Mouse (Mus musculus) embryo, embryonic 10 days (tissue): Measurements from ENCODE around the gene Gng8.

Experiments used
- DNase-seq: peaks from one replicate; pipeline ENCODE4 v3.0.0-alpha.2; 2015; ENCODE audit warnings: low spot score

Gng8 gene

DNA sequence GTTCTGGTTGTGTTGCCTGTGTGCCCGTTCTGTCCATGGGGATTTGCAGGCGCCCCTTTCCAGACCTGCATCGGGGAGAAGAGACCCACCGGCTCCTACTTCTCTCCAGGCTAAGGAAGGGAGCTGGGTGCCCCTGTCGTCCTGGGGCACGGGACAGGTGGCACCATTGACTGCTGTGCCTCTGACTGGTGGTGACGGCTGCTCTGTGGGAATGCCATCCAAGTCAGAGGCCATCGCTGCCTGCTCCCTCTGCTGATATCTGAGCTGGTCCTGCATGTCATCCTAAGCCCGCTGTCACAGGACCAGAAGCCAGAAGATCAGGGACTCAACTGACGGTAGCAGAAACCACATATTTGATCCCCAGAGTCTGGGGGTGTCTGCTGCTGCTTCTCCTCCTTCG lies 17.3 kb downstream of the Gng8 start:
- DNase-seq = no peak

DNA sequence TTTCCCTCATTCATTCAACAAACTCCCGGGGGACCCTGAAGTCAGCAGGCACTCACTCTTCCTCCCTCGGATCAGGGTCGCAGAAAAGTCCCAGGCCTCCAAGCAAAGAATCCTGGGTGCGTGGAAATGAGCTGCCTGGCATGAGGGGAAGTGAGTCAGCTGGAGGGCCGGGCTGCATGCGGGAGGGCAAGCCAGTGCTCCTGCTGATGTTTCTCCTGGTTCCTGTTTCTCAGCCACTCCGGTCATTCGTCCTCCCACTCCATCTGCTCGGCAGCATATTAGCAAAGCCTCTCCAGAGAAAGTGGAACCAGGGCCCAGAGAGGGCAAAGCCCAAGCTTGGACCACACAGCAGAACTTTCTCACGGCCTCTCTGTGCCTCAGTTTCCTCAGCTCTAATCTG lies 18.3 kb downstream of the Gng8 start:
- DNase-seq = no peak

DNA sequence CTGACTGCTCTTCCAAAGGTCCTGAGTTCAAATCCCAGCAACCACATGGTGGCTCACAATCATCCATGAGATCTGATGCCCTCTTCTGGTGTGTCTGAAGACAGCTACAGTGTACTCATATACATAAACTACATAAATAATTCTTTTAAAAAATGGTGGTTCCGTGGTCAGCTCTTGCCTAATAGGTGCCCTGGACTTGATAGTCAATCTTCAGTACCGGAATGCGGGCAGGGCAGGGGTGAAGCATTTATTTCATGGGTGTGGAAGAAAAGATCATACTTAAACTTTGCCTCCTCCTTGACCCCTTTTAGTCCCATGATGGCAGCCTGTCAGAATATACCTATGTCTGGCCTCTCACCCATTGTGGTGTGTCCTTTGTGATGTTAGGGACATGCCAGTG lies 20.3 kb downstream of the Gng8 start:
- DNase-seq = no peak

DNA sequence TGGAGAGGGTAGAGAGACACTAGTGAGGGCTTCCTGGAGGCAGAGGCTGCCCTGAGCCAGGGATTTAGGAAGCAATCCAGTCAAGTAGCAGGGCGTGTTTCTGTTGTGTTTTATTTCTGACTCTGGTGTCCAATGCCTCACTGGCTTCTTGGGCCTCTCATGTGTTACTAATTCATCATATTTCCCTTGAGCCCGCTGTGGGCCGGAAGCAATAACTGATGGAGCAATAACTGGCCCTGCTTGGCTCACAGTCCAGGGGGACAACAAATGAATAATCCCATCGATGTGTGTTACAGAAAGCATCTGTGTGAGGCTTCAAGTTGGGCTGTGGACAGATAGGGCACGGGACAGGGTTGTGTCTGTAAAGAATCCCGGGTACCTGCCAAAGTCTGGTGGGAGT lies 20.8 kb downstream of the Gng8 start:
- no peak for DNase-seq

DNA sequence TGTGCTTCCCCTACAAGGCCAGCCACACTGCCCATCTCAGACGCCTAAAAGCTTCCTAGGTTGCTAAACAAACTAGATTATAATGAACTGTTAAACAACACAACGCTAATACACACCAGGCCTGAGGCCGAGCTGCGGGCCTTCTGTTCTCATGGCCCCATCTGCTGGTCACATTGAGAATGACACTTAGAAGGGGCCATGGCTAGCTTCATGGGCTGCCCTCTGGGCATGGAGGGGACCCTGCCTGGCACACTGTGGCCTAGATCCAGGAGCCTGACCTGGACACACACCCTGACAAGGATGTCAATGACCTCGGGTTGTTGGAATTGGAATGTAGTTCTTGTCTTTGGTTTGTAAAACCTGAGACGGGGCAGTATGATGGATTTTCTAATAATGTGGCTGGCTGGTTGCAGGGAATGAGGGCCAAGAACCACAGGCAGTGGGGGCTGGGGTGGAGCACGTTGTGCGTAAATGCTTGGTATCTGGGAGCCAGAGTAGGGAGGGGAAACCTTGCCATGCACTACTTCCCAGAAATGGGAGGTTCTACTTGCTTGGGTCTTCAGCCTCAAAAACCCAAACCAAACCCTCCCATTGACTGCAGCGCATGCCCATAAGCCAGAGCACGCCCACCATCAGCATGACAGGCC lies 22.3 kb downstream of the Gng8 start:
- DNase-seq = peak; percentile 80

DNA sequence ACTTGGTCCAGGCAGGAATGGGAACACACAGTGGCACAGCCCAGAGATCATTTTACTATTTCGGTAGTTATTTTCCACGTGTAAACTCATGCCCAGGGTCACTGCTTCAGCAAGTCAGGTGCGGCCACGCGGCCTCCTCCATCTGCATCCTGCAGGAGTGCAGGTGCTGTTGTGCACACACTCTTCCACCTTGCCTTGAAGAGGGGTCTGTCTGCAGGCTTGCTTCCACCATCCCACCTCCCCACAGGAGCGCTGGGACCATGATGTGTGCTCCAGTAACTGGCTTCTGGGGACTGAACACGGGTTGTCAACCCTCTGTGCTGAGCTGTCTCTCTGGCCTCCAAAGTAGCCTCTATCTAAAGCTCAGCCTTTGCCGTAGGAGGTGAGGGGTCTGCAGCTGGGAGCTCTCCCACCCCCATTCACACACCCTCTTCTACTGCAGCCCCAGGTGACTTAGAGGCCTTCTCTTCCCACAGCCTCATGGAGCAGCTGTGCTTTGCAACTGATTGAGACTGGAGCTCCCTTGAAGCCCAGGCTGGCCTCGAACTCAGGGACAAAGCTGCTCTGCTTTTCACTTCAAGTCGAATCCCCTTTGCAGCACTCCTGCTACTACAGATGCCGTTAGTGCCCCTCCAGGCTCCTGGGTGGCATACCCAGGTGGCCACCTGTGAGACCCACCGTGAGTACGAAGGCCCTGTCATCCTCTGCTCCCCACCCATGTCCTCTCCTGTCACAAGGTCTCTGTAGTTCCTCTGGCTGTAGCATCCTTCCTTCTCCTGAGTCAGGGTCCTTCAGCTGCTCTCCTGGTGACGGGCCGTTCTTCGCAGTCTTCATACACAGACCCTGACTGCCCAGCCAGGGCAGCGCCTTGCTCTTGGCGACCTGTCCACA lies 23.1 kb downstream of the Gng8 start:
- DNase-seq = no peak

DNA sequence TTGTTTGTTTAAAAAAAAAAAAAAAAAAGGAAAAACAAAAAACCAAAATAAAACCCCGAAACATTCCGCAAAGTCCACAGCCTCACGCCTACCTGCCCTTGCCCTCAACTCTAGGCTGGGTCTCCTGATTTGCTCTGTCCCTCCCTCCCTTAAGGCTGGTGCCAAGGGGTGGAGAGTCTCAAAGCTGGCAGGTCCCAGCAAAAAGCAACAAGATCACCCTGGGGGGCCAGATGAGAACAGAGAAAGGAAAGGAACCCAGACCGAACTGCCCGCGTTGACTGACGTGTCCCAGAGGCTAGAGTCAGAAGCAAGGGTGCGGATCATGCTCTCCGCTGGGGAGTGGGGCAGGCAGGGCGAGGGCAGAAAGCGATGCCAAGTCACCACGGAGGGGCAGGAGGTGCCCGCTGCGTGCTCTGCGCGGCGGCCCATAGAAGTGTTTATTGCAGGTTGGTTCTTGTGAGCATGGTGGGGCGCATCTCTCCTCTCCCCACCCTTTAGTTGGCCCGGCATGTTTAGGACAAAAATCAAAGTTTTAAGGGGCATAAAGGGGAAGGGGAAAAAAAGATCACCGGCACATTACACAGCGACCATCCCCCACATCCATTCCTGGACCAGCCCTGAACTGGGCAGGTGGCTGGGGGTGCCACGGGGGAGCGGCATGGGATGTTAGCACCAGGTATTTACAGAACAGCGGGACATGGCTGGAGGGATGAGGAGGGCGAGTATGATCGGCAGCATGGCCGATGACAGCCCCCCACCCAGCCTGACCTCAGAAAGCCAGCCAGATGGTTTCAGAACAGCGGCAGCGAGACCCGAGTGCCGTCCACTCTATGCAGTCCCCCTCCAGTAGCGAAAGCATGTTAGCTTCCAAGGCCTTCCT lies 24.1 kb downstream of the Gng8 start:
- no peak for DNase-seq

DNA sequence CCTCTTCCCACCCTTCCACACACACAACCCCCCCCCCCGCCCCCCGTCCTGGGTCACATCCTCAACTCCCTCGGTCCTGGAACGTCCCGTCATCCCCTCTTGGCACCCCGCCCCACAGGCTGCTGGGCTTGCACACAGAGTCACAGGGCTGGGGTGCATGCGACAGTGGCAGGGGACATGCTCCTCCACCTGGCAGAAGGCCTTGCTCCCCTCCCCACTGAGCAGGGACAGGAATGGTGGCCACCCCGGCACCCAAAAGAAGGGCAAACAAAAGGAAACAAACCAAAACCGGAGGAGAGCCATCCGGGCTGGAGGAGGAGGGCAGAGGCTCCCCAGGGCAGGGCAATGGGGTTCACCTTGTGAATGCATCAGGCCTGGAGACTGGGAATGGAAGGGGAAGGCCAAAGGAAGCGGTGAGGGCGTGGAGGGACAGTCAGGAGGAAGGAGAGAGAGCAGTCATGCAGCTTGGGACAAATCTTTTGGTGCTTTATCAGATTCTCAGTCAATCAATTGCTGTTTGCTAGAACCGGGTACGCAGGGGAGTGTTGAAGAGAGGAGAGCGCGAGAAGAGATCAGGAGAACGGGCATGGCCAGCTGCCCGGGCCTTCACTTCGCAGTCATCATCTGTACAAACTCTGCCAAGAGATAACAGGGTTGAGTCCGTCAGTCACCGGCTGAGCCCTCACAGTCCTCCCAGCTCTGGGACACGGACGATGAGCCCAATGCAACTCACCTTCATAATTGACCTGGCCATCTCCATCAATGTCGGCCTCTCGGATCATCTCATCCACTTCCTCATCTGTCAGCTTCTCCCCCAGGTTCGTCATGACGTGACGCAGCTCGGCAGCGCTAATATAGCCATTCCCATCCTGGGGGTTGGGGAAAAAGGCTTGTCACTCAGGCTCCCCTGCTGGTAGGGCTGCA lies 25.0 kb downstream of the Gng8 start:
- no peak for DNase-seq

DNA sequence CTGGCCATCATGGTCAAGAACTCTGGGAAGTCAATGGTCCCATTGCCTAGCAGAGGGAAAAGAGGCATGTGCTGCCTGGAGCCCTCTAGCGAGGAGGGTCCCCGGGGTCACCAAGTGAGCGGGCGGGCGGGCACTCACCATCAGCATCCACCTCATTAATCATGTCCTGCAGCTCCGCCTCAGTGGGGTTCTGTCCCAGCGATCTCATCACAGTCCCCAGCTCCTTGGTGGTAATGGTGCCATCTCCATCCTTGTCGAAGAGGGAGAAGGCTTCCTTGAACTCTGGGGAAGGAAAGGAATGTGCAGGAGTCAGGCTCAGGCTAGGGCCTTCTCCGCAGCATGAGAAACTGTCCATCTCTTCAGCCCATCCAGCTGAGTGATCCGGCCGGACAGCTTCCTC lies 25.9 kb downstream of the Gng8 start:
- no peak for DNase-seq

DNA sequence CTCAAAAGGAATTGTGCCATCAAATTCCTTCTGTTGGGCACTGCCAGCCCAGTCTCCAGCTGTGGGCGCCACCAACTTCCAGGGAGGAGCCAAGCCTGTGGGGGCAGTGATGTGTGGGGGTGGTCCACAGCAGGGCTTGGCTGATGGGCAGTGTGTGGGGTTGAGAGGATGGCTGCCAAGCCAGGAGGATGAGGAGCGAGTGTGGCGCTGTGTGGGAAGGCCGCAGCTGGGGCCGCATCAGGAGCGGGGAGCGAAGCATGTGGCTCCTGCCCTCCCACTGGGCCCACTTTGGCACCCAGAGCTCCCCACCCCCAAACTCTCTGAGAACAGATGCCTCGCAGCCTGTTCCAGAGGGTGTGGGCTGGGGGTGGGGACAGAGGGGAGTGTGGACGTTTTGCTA lies 26.4 kb downstream of the Gng8 start:
- no peak for DNase-seq

DNA sequence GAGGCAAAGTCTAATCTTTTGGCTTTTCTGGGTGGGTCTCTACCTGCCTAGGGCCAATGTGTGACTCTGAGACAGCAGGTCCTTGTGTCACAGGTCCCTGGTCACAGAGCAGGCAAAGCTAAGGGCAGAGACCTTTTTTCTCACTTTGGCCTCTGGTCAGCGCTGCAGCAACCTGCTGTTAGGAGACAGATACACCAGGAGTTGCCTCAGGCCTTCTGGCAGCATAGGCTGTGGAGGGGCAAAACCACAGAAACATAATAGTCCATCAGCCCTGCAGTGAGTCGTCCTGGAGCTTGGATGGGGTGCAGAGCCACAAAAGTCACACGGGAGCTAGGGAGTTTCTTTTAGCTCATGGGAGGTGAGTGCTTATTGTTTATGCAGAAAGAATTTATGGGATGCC lies 27.1 kb downstream of the Gng8 start:
- no peak for DNase-seq

DNA sequence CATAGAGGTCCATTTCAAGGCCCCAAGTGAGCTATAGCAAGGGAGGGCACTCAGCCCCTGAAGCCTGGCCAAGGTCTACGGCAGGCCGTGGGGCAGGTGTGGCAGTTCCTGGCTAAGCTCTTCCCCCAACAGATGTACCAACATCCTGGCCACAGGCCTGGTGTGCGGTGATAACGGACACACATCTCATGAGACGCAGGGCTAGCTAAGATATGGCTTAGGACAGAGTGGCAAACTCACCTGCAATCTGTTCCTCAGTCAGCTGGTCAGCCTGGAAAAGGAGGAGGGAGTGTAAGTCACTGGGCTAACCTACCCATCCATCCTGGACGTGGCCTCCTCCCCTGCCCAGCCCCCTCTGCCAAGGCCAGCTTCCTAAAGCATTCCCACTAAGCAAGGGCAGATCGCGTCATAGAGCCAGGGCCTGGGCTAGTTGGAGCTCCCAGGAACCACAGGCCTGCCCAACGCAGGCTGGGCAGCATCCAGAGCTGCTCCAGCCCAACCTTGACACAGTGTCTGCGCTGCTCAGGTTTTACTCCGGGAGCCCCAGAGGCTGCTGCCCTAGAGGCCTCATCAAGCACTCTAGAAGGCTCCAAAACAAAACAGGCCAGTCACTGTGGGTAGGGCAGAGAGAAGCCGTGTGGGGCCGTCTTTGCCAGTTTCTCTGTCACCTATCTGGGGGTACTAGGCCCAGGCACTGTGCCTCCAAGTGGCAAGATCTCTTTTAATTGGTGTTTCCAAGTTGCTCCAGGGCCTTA lies 28.0 kb downstream of the Gng8 start:
- no peak for DNase-seq

DNA sequence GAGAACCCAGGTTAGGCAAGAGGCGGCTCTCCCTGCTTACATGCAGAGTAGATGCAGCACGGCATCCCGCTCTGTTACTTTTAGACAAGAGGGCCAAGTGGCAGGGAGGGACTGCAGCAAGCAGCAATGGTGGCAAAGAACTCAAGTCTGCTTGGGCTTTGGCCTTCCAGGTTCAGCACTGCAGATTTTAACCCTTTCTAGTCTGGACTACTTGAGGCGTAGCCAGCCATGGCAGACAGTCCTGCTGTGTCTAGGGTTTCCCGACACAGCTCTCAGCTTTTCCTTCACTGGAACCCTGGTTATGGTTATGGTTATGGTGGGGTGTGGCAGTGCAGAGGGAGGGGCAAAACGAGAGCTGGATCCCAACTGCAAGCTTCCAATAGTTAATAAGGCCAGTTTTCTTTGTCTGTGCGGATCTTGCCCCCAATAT lies 28.6 kb downstream of the Gng8 start:
- DNase-seq = no peak

DNA sequence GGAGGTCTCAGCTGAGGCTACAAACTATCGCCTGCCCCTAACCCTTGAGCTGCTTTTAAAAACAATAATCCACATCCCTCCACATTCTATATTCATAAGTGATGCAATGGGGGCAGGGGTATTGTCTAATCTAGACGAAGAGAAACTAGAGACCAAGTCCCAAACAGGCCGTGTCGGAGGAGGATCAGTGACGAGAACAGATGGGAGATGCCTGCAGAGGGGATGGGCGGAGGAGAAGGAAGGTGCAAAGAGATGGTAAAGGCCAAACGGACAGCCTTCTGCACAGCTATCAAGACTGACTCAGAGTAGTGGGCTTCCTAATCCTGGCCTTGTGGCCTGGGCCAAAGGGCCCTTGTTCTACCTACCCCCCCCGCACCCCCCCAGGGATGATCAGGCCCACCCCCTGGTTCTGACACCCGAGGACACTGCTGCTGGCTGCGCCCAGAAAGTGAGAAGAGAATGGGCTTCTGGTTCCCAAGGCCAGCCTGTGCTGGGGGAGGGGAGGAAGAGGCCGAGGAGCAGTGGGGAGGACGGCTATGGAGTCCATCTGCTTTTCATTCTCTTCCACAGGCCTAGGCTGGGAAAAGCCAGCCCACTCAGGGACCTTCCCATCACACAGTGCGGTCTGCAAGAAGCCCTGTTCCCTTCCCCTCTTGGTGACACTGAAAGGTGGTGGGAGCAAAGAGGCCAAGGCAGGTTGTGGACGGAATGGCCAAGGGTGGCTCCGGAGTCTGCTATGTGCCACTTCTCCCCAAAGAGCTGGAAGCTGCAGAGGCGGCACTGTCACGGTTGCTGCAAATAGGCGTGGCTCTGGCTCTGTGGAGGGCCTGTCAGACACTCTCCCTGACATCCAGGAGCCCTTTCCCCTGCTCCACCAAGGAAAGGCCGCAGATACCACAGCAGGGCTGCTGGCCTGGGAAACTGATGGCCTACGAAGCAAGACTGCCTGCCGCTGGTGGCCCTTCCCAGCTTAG lies 29.5 kb downstream of the Gng8 start:
- DNase-seq = peak; percentile 55

DNA sequence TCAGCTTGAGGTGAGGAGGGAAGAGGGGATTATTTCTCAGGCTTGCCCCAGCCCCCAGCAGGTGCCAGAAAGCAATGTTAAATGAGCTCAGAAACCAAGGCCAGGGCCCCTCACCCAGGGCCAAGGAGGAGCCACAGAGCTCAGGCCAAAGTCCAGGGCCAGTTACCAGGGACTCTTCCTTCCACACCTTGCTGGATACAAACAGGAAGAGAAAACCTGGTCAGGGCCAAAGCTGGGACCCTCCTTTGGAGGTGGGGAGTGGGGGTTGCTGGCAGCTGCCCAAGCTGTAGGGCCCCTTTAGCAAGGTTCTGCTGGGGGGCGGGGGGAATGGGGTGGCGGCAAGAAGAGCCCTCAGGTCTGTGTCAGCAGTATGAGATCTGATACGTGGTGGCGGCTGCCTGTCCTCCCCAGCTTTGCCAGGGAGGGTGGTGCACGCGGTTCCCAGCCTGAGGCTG lies 30.3 kb downstream of the Gng8 start:
- no peak for DNase-seq

DNA sequence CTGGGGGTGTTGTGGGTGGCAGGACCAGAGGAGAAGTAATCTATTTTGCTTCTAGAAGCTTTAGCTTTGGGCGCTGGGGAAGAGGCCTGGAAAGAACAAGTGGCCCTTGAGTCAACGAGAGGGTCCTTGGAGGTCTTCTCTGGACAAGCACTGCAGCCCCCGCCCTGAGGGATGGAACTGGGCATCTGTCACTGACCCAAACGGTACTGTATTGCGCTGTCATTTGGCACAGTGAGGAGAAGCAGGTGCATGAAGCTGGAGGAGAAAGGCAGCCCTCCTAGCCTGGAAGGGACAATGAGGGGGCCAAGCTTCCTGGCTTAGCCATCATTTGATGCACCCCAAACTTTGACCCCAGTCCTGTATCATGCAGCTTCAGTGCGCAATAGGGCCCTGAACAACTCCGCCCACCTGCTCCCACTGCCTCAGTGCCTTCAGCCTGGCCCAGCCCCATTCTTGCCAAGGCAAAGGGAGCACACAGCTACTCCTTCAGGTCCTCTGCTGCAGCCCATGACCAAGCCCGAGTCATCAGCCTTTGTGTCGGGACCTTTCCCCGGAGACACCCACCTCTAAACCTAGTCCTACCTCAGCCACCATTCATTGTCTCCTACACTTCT lies 30.9 kb downstream of the Gng8 start:
- no peak for DNase-seq

DNA sequence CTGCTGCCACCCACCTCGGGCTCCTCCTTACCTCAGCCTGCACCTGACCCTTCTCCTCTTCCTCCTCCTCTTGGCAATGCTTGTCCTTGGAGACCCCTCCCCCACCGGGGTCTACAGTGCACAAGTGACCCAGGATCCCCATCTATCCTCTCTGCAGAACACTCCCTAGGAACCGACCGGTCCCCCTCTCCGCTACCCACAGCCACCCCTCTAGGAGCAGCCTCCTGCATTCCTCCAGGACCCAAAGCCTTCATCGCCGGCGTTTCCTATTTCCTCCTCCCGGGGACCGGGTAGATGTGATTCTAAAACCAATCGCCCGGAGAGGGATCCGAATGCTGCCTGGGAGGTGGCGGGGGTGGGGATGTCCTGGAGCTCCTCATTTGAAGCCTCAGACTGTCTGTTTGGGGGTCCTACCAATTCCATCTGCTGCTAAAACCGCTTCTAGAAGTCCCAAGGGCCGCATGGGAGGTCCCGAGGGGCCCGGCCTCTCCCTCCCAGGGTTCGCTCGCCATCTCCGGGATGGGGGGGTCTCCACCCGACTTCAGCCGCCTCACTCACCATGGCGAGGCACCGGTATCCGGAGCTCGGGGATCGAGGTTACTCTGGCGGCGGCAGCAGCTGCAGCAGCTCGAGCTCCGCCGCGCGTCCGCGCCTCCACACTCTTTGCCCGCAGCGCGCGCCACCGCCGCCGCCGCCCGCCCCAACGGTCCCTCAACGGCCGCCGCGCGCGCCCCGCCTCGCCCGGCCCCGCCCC lies 31.9 kb downstream of the Gng8 start:
- DNase-seq = peak; percentile 28
